Mouse (Mus musculus) granulocyte monocyte progenitor cell, adult 5-6 weeks (primary cell): ENCODE results near the gene Gm10100. TPM values are rescaled to one million over a fixed set of nuclear protein-coding genes. Genes with fewer than 3 reads are reported as not detected.
"Not testable (repeated sequence)": the region's sequence is repeated elsewhere in the genome, so short reads cannot be mapped to it uniquely, and the experiment has no call there.

Source experiments
- ATAC-seq: replicated peaks from 2 replicates; pipeline ENCODE4 v1.8.0; 2016; ENCODE audit warnings: mild to moderate bottlenecking, moderate TSS enrichment, inconsistent platforms; ENCODE audit not compliant: poor library complexity, severe bottlenecking
- total RNA-seq, 2 experiments: library from RNA; stranded (forward) in 1 of 2; stranded (reverse) in 1 of 2; fragments of 200-712, 200-1000 nt in 1 of 2; fragments of >200 nt in 1 of 2; fragmentation: Nextera tagmentation in 1 of 2; gene quantifications; 2 replicates each; pipeline ENCODE4 v1.2.3; 2014 to 2017

Gm10100 gene
- total RNA-seq (2014; fragmentation: Nextera tagmentation), result not detected in 2 replicates
- total RNA-seq (2017), result not detected in 2 replicates

DNA sequence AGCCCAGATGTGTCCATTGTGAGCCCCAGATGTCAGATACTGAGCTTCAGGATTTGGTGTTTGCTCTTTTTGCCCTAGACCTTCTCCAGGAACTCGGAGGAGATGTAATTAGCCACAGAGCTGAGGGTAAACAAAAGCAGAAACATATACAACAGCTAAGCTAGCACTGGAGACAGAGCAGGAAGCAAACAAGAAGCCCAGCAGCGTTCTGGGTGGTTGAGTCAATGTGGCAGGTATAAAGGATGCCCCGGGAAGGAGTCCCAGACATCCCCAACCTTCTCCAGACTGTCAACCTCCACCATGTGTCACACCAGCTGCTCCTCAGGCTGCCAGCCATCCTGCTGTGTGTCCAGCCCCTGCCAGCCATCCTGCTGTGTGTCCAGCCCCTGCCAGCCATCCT is at the start of gene Gm10100:
Gm10100 (plus strand) TSS at position 301 of the 400 bp plus-strand sequence.
- ATAC-seq, result no peak

DNA sequence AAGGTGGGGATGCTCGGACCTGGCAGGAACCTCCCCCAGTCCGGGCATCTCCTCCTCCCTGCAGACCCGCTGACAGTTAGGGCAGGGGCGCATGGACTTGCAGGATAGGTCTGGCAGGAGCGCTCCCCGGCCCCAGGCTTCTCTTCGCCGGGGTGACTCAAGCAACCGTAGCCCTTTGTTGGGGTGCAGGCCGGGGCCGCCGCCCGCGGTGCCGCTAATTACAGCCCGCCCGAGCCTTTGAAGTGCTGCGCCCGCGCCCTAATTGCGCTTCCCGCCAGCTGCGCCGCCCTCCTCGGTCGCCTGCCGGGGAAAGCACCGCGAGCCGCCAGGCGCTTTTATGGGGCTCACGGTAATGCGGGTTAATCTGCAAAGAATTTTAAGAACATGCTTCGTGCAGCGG is 48.7 kb upstream of the Gm10100 start:
- no peak; the same call in 1 of the 2 replicates for ATAC-seq

DNA sequence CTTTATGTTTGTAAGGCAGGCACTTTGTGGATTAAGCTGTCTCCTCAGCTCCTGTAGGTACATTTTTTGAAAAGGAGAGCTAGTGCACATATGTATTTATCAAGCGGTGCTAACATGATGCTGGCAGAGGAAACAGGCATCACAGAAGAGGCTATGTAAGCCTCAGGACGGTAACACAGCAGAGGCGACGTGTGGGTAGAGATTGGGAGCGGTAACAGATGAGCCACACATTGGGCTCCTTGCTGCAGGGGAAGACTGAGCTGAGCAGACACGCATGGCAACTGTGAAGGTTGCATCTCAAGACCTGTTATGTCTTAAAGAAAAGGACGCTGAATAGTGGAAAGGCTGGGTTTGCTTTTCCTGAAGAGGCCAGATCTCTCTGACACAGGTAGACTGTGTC is 43.3 kb upstream of the Gm10100 start:
- ATAC-seq, result no peak

DNA sequence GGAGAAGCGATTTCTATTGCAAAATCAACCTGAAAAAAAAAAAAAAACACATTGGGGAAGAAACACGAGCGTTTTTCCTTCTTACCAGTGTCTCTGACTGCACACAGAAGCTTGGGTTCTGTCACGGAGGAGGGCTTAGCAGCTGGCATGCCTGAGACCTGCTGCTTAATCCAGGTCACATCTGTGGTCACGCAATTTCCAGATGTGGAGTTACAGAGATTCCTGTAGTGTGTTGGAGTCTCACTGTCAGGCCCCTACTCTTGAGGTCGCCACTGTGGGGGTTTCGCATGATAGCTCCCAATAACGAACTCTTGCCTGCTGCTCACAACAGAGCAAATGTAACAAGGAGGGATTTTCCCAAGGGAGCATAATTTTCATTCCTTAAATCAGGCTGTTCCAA is 42.1 kb upstream of the Gm10100 start:
- ATAC-seq, result no peak

DNA sequence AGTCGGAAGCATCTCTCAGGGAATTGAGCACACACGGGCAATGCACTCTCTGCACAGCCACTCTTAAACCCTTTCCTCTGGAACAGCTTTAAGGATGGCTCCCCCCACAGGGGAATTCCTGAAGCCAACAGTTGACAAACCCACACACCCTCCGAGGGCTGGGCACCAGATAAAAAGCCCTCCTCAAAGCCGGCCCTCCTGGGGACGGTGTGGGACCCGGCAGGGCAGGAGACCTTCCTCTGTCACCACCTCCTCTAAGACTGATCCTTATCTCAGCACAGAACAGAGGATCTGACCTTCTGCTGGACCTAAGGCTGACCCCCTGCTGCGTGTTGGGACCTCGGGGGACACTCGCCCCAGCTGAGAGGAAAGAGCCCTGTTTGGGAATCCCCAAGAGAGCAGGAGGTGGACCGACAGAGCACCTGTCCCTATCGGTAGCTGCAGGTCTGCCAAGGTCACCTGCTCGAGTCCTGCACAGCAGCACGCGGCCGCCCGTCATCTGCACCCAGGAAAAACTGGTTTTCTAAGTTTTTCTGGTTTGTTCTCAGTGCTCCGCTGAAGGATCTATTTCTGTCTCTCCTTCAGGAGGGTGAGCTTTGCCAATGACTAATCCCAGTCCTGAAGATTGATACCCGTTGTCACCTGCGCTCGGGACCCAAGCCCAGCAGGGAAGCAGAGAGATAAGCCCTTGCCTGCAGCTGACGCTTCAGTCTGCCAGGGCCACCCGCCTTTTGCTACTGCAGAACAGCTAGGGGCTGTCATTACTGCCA is 40.2 kb upstream of the Gm10100 start, which contains the start of gene Tspear:
Tspear (plus strand) TSS at position 675 of the 770 bp plus-strand sequence.
- ATAC-seq, result no peak

DNA sequence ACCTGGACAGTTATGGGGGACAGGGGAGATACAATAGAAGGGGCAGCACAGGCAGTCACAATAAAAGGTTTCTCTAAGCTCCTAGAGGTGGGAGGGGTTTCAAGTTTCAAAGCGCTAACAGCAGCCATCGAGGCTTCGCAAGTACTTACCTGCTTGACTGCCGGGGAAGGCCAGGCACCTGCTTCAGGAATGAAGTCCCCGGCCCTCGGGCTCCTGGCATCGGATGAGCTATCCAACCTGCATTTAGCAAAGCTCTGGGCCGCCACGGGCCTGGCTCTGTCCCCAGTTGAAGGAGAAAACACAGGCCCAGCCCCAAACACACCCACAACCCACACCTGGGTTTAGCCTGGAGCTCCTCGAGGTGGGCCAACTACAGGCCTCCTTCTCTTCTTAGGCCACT is 39.3 kb upstream of the Gm10100 start:
- ATAC-seq, result no peak

DNA sequence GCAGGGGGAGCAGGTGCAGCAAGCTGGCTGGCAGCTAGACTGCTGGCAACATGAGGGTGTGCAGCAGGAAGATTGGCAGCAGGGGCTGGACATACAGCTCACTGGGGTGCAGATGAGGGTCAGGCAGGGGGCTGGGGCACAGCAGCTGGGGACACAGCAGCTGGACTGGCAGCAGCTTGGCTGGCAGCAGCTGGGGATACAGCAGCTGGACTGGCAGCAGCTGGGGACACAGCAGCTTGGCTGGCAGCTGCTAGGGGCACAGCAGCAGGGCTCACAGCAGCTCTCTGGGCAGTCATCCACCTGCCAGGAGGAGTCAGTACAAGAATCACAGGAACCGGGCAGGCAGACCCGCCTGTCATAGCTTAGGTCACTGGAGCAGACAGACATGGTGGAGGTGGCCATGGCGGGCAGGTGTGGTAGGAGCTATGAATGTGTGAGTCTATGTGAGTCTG is 35.9 kb upstream of the Gm10100 start, which contains the start of gene Gm19402:
Gm19402 (minus strand) TSS at position 402 of the 452 bp plus-strand sequence.
- ATAC-seq, result not testable (repeated sequence)

DNA sequence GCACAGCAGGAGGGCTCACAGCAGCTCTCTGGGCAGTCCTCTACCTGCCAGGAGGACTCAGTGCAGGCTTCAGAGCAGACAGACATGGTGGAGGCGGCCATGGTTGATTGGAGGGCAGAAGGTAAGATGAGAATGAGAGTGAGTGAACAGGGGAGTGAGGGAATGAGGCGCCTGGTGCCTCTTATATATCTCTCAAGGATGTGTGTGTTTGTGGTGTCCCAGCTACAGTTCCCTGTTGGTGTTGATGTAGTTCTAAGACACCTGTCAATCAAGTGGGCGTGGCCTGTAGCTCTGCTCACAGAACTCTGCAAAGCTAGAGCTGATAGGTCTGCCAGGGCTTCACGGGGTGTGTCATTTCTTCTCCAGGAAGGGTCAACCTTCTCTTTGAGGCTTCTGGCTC is 29.2 kb upstream of the Gm10100 start, which contains the start of gene Gm9508:
Gm9508 (minus strand) TSS at position 101 of the 400 bp plus-strand sequence.
- ATAC-seq, result no peak

DNA sequence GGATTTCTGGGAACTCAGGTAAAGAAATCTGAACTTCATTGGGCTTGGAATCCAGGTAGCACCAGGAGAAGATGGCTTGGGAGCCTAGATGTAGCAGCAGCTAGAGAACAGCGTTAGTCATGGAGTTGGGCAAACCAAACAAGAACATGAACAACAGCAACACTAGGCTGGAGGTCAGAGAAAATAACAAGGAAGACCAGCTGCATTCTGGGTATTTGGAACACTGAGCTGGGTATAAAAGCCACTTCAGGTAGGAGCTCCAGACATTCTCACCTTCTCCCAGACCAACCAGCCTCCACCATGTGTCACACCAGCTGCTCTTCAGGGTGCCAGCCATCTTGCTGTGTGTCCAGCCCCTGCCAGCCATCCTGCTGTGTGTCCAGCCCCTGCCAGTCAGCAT is 20.0 kb upstream of the Gm10100 start, which contains the start of gene Gm10272:
Gm10272 (plus strand) TSS at position 301 of the 400 bp plus-strand sequence.
- no peak for ATAC-seq

DNA sequence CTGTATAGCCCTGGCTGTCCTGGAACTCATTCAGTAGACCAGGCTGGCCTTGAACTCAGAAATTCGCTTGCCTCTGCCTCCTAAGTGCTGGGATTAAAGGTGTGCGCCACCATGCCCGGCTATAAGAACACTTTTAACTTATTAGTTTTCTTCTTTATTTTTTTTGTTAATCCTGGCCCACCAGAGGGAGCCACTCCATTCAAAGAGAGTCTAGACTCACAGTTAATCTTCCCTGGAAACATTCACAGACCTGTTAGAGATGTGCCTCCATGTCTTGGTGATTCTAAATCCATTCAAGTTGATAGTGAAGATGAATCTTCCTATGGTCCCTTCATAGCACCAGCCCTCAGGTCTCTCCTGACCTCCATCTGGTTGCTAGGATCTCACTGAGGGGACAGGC is 16.5 kb upstream of the Gm10100 start:
- no peak for ATAC-seq

DNA sequence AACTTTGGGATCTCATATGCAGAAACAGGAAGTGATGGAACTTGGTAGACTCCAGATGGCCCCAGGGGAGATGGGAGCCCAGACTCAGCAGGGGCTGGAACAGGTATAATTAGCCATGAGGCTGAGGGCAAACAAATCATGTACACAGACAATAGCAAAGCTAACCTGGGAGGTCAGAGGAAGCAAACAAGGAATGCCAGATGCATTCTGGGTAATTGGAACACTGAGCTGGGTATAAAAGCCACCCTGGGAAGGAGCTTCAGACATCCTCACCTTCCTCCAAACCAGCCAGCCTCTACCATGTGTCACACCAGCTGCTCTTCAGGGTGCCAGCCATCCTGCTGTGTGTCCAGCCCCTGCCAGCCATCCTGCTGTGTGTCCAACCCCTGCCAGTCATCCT is 15.1 kb upstream of the Gm10100 start, which contains the start of gene Gm10024:
Gm10024 (plus strand) TSS at position 301 of the 400 bp plus-strand sequence.
- not testable (repeated sequence) for ATAC-seq

DNA sequence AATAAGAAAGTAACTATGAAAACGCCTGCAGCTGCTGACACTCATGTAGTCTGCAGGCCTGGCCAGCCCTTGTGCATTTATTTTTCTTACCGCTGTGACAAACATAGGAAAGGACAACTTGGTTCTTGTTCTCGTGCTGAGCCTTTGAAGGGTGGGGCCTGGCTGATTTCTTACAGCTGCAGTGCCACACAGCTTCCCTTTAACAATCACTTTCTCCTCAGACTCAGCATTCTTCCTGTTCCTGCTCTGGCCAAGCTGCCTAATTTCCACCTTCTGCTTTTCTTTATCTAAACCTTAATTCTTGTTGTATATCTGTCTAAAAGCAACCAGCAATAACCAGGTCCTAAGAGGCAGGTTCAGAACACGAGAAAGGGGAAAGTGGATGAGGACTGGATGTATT is 12.6 kb upstream of the Gm10100 start:
- ATAC-seq, result no peak

DNA sequence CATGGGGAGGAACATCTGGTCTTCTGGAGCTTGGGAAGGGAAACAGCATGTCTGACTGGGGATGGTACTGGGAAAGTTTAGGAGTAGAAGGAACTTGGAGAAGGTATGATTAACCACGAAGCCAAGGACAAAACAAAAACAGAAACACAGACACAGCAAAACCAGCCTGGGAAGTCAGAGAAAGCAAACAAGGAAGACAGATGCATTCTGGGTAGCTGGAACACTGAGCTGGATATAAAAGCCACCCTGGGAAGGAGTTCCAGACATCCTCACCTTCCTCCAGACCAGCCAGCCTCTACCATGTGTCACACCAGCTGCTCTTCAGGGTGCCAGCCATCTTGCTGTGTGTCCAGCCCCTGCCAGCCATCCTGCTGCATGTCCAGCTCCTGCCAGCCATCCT is 10.8 kb upstream of the Gm10100 start, which contains the start of gene Gm10142:
Gm10142 (plus strand) TSS at position 301 of the 400 bp plus-strand sequence.
- no peak for ATAC-seq

DNA sequence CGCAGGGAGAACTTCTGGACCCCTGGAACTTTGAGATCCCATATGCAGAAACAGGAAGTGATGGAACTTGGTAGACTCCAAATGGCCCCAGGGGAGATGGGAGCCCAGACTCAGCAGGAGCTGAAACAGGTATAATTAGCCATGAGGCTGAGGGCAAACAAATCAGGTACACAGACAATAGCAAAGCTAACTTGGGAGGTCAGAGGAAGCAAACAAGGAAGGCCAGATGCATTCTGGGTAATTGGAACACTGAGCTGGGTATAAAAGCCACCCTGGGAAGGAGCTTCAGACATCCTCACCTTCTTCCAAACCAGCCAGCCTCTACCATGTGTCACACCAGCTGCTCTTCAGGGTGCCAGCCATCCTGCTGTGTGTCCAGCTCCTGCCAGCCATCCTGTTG is 6.0 kb upstream of the Gm10100 start, which contains the start of gene Krtap12-1:
Krtap12-1 (plus strand) TSS at position 301 of the 400 bp plus-strand sequence.
- ATAC-seq, result not testable (repeated sequence)

DNA sequence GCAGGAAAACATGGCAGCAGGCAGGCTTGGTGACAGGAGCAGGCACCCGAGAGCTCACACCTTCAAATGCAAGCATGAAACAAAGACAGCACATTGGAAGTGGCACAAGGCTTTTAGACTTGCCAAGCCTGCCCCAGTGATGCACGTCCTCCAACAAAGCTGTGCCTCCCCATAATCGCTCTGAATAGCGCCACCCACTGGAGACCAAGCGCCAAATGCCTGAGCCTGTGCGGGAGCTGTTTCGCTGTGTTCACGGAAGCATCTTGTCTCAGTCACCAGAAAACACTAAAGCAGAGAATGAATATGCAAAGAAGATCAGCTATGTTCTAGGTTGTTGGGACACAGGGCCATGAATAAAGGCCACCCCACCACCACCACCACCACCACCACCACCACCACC is 1.4 kb upstream of the Gm10100 start:
- ATAC-seq, result no peak

DNA sequence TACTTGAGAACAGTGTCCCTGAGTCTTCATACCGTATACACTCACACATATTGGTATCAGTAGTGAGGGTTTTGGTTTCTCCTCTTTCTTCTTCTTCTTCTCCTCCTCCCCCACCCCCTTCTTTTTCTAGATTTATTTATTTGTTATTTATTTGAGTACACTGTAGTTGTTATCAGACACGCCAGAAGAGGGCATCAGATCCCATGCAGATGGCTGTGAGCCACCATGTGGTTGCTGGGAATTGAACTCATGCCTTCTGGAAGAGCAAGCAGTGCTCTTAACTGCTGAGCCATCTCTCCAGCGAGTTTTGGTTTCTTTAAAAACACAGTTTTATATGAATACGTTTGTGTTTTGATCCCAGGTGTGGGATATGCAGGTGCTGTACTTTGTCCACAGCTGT is 2.0 kb downstream of the Gm10100 start:
- no peak for ATAC-seq

DNA sequence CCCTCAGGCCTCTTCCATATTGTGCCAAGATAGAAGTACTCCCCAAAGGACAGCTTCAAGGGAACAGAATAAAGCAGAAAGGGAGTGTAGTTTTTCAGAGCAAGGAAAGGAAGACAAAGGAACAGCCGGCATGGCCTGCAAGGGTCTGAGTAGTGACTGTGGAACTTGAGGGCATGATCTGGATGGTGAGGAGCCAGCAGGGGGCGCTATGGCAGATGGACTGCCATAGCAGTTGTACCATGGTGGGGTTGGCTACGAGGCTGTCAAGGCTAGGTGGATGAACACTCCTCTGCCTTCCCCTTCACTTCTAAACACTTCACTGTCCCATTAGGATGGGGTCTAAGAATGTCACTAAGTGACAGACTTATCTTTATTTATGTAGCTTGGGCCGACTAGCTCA is 3.0 kb downstream of the Gm10100 start:
- 0 out of 2 replicates have a peak, but pooled peaks have one; percentile 27 for ATAC-seq

DNA sequence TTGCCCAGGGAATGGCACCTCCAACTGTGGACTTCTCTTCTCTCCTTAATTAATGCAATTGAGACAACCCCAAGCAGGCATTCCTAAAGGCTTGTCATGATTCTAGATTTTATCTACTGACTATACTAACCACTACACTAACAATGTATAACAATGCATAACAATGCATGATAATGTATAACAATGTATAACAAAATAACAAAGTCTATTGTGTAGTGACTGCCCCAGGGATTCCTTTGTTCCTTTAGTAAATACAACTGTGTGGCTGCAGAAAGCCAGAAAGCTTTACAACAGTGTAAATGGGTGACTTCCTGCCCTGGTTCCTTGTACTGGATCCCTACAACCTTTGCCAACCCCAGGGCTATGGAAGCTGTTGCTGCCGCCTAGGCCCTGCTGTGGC is 9.6 kb downstream of the Gm10100 start:
- no peak for ATAC-seq

DNA sequence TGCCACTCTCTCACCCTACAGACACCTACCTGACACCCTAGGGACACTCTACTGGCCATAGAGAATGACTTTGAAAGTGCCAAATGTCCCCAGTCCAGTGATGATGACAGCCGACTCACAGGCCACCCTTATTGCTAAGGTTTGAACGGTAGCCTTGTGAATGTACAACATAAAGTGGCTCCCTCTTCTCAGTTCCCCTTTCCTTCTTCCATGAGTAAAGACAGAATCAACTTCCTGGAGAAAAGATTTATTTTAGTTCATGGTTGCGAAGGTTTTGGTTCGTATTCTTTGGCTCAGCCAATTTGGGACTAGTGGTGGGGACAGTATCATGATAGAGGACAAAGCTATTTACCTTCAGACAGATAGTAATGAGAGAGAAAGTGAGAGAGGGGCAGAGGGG is 12.6 kb downstream of the Gm10100 start:
- no peak for ATAC-seq

DNA sequence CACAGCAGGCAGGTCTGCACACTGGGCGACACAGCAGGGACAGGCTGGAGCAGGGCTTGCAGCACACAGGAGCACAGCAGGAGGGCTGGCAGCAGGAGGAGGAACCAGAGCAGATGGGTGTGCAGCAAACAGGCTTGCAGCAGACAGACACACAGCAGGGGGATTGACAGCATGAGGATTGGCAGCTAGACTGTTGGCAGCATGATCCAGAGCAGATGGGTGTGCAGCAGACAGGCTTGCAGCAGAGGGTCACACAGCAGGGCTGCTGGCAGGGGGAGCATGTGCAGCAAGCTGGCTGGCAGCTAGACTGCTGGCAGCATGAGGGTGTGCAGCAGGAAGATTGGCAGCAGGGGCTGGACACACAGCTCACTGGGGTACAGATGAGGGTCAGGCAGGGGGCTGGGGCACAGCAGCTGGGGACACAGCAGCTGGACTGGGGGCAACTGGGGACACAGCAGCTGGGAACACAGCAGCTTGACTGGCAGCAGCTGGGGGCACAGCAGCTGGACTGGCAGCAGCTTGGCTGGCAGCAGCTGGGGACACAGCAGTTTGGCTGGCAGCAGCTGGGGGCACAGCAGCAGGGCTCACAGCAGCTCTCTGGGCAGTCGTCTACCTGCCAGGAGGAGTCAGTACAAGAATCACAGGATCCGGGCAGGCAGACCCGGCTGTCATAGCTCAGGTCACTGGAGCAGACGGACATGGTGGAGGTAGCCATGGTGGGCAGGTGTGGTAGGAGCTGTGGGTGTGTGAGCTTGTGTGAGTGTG is 15.8 kb downstream of the Gm10100 start, which contains the start of gene Gm18596:
Gm18596 (minus strand) TSS at position 715 of the 765 bp plus-strand sequence.
- ATAC-seq, result not testable (repeated sequence)

DNA sequence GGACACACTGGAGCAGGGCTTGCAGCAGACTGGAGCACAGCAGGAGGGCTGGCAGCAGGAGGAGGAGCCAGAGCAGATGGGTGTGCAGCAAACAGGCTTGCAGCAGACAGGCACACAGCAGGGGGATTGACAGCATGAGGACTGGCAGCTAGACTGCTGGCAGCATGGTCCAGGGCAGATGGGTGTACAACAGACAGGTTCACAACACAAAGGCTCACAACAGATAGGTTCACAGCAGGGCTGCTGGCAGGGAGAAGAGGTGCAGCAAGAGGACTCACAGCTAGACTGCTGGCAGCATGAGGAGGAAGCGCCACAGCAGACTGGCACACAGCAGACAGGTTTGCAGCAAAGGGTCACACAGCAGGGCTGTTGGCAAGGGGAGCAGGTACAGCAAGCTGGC is 24.4 kb downstream of the Gm10100 start:
- ATAC-seq, result not testable (repeated sequence)
